Comparison of ENCODE assay signal across 32 mouse cellular contexts in the genomic region with DNA sequence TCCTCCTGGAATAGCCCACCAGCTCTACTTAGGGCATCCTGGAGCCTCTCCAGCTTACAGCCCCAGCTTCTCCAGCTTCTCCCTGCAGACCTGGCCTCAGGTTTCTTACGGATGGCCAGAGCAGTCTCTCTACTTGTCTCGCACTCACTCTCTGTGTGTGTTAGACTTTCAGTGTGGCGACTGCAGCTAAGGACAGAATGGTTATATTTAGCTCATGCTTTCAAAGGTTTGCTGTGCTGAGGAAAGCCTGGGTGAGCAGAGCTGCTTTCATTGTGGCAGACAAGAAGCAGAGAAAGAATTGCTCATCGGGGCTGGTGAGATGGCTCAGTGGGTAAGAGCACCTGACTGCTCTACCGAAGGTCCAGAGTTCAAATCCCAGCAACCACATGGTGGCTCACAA. TPM values are rescaled to one million over a fixed set of nuclear protein-coding genes. Genes with fewer than 3 reads are reported as not detected.
DNase-seq lines count a peak whose midpoint lies in the region; ATAC-seq and TF ChIP-seq lines count a peak whose summit lies in the region.
"Had no signal": no experiment of that assay in that cellular context is flagged by ENCODE, and none has a peak within 500 bp of the region (broad histone marks: within the 10 kb centered on the region; RNA-seq: fewer than 3 reads in every experiment).

No protein-coding gene starts in this region.

- H3K36me3 ChIP-seq in heart, embryonic 13.5 days, result peaks cover 74% of the 10 kb centered on the region
- H3K36me3 ChIP-seq in midbrain, embryonic 15.5 days (replicated peaks), result peaks cover 38% of the 10 kb centered on the region
- H3K36me3 ChIP-seq in midbrain, postnatal 0 days (ENCODE audit: insufficient read depth, low read length), result peaks cover 44% of the 10 kb centered on the region
- H3K36me3 ChIP-seq in forebrain, embryonic 16.5 days (ENCODE audit: control insufficient read depth, insufficient read depth), result peaks cover 19% of the 10 kb centered on the region

- H3K27ac ChIP-seq in heart, embryonic 13.5 days (replicated peaks), result peak overlapping the region; percentile 83
- H3K27ac ChIP-seq in midbrain, embryonic 15.5 days, result 0 out of 2 replicates have a peak overlapping the region, but pooled peaks have one; percentile 1
- no peak overlapping the region for H3K27ac ChIP-seq in midbrain, postnatal 0 days (ENCODE audit: low read depth, low read length)
- H3K27ac ChIP-seq in forebrain, embryonic 16.5 days (ENCODE audit: low read length), result no peak overlapping the region
- H3K27ac ChIP-seq: embryonic facial prominence, embryonic 13.5 days; forebrain, embryonic 10.5 days; forebrain, embryonic 15.5 days; hindbrain, embryonic 12.5 days; hindbrain, postnatal 0 days; intestine, embryonic 15.5 days; kidney, postnatal 0 days; limb, embryonic 12.5 days; liver, embryonic 15.5 days; midbrain, embryonic 10.5 days; neural tube, embryonic 12.5 days had no signal

- no peak overlapping the region for H3K4me3 ChIP-seq in heart, embryonic 13.5 days
- H3K4me3 ChIP-seq in midbrain, embryonic 15.5 days, result no peak overlapping the region
- H3K4me3 ChIP-seq in midbrain, postnatal 0 days (ENCODE audit: low read depth, low read length), result no peak overlapping the region
- no peak overlapping the region for H3K4me3 ChIP-seq in forebrain, embryonic 16.5 days (replicated peaks; ENCODE audit: low read length)
- H3K4me3 ChIP-seq: embryonic facial prominence, embryonic 13.5 days; forebrain, embryonic 10.5 days; forebrain, embryonic 15.5 days; hindbrain, embryonic 12.5 days; intestine, embryonic 15.5 days; limb, embryonic 12.5 days; liver, embryonic 15.5 days; midbrain, embryonic 10.5 days; myocyte; neural tube, embryonic 12.5 days had no signal

- peaks cover 13% of the 10 kb centered on the region for H3K4me1 ChIP-seq in heart, embryonic 13.5 days
- H3K4me1 ChIP-seq in midbrain, embryonic 15.5 days, result no peaks in the 10 kb centered on the region
- no peaks in the 10 kb centered on the region for H3K4me1 ChIP-seq in midbrain, postnatal 0 days (ENCODE audit: insufficient read depth, low read length)
- H3K4me1 ChIP-seq in forebrain, embryonic 16.5 days (replicated peaks; ENCODE audit: control insufficient read depth, insufficient read depth, low read length), result no peaks in the 10 kb centered on the region
- H3K4me1 ChIP-seq: embryonic facial prominence, embryonic 13.5 days; forebrain, embryonic 10.5 days; hindbrain, embryonic 12.5 days; intestine, embryonic 15.5 days; limb, embryonic 12.5 days; liver, embryonic 15.5 days; midbrain, embryonic 10.5 days; neural tube, embryonic 12.5 days had no signal

- no peaks in the 10 kb centered on the region for H3K9me3 ChIP-seq in heart, embryonic 13.5 days
- no peaks in the 10 kb centered on the region for H3K9me3 ChIP-seq in midbrain, embryonic 15.5 days
- no peaks in the 10 kb centered on the region for H3K9me3 ChIP-seq in midbrain, postnatal 0 days (ENCODE audit: low read length)
- H3K9me3 ChIP-seq in forebrain, embryonic 16.5 days (ENCODE audit: control insufficient read depth, low read length), result no peaks in the 10 kb centered on the region
- H3K9me3 ChIP-seq: embryonic facial prominence, embryonic 13.5 days; forebrain, embryonic 10.5 days; forebrain, embryonic 15.5 days; hindbrain, embryonic 12.5 days; intestine, embryonic 15.5 days; limb, embryonic 12.5 days; liver, embryonic 15.5 days; midbrain, embryonic 10.5 days; neural tube, embryonic 12.5 days had no signal

- 39% methylated on average over 5 of the region's 5 CpGs for WGBS in heart, embryonic 13.5 days
- 88% methylated on average over 5 of the region's 5 CpGs for WGBS in midbrain, embryonic 15.5 days
- WGBS in midbrain, postnatal 0 days, result 88% methylated on average over 5 of the region's 5 CpGs
- 87% methylated on average over 5 of the region's 5 CpGs for WGBS in forebrain, embryonic 16.5 days

- peak overlapping the region; percentile 63 for H3K9ac ChIP-seq in heart, embryonic 13.5 days
- H3K9ac ChIP-seq in midbrain, embryonic 15.5 days, result no peak overlapping the region
- no peak overlapping the region for H3K9ac ChIP-seq in midbrain, postnatal 0 days (replicated peaks; ENCODE audit: low read length, poor library complexity, severe bottlenecking)
- no peak overlapping the region for H3K9ac ChIP-seq in forebrain, embryonic 16.5 days (replicated peaks; ENCODE audit: low read depth, low read length)
- H3K9ac ChIP-seq: embryonic facial prominence, embryonic 13.5 days; forebrain, embryonic 15.5 days; hindbrain, embryonic 12.5 days; intestine, embryonic 15.5 days; limb, embryonic 12.5 days; liver, embryonic 15.5 days; lung, embryonic 14.5 days; neural tube, embryonic 12.5 days had no signal

- H3K4me2 ChIP-seq in heart, embryonic 13.5 days, result no peak overlapping the region
- no peak overlapping the region for H3K4me2 ChIP-seq in midbrain, embryonic 15.5 days
- no peak overlapping the region for H3K4me2 ChIP-seq in midbrain, postnatal 0 days (ENCODE audit: low read depth, low read length, poor library complexity, severe bottlenecking)
- no peak overlapping the region for H3K4me2 ChIP-seq in forebrain, embryonic 16.5 days (ENCODE audit: low read length)
- H3K4me2 ChIP-seq: embryonic facial prominence, embryonic 13.5 days; forebrain, embryonic 15.5 days; hindbrain, embryonic 12.5 days; intestine, embryonic 15.5 days; limb, embryonic 12.5 days; liver, embryonic 15.5 days; lung, embryonic 14.5 days; neural tube, embryonic 12.5 days had no signal

- H3K27me3 ChIP-seq in heart, embryonic 13.5 days (replicated peaks), result no peaks in the 10 kb centered on the region
- no peaks in the 10 kb centered on the region for H3K27me3 ChIP-seq in midbrain, embryonic 15.5 days (replicated peaks)
- H3K27me3 ChIP-seq in midbrain, postnatal 0 days (ENCODE audit: insufficient read depth, low read length), result no peaks in the 10 kb centered on the region
- no peaks in the 10 kb centered on the region for H3K27me3 ChIP-seq in forebrain, embryonic 16.5 days (replicated peaks; ENCODE audit: control insufficient read depth, insufficient read depth, low read length)
- H3K27me3 ChIP-seq: embryonic facial prominence, embryonic 13.5 days; forebrain, embryonic 15.5 days; hindbrain, embryonic 12.5 days; intestine, embryonic 15.5 days; limb, embryonic 12.5 days; liver, embryonic 15.5 days; neural tube, embryonic 12.5 days had no signal

- intact Hi-C loops in gastrocnemius, postnatal 14 days (cut with DNase I; ENCODE audit: low total_unique reads), result loop anchor here (5.0 kb wide), 1 partner anchor 1261 kb away; no protein-coding TSS in a partner anchor

- peak; percentile 20 for DNase-seq in gastrocnemius, postnatal 25 days
- DNase-seq in gastrocnemius, postnatal 14 days, result no peak
- no peak for DNase-seq in heart, adult 8-10 months (ENCODE audit: low spot score)
- DNase-seq in midbrain, postnatal 0 days (ENCODE audit: low spot score), result no peak
- DNase-seq: adrenal gland, postnatal 25 days; cerebellum, adult 18-20 months; cerebellum, postnatal 10 days; kidney, adult 8-10 months; kidney, postnatal 4 days; layer of hippocampus, adult 9-11 months; lung, embryonic 14.5 days; lung, postnatal 14 days; right cerebral cortex, adult 18-20 months; spleen, adult 18-20 months; thymus, postnatal 14 days had no signal

- peak; percentile 58; the same call in 1 of the 2 replicates for ATAC-seq in heart, embryonic 13.5 days (ENCODE audit: extremely low read depth, insufficient number of reproducible peaks, low FRiP score, low TSS enrichment)
- no peak for ATAC-seq in midbrain, embryonic 15.5 days (replicated peaks)
- ATAC-seq in midbrain, postnatal 0 days (ENCODE audit: low FRiP score), result no peak
- ATAC-seq in forebrain, embryonic 16.5 days, result no peak
- ATAC-seq: CD4-positive, CD25-positive, alpha-beta regulatory T cell, adult 4 months; forebrain, embryonic 15.5 days; hindbrain, postnatal 0 days; intestine, embryonic 15.5 days; midbrain, embryonic 16.5 days had no signal

- no peak for TF ChIP-seq CTCF in midbrain, postnatal 0 days (IDR thresholded peaks at IDR 0.05)

RNA-seq across cellular contexts. Expression of gene Kidins220, which starts 46.3 kb away (rescaled TPM):
- 10 to 100 TPM; 43.8 to 50.9 TPM for total RNA-seq in gastrocnemius, postnatal 25 days (2021)
- 10 to 100 TPM; 31.9 to 35.8 TPM for total RNA-seq in gastrocnemius, postnatal 14 days (2021)
- polyA plus RNA-seq in heart, embryonic 13.5 days (2015; fragmentation: Nextera tagmentation; extraction: Ambion mirVana), result 28.2 and 30.1 TPM in 2 replicates
- total RNA-seq in heart, adult 8-10 months (2022), result 10 to 100 TPM; 57.2 to 84.5 (median 66.5) TPM
- 162 and 180 TPM in 2 replicates for polyA plus RNA-seq in midbrain, embryonic 15.5 days (2015; fragmentation: Nextera tagmentation; extraction: Ambion mirVana)
- 295 and 357 TPM in 2 replicates for total RNA-seq in midbrain, postnatal 0 days (2014; rRNA removed)
- 98.2 and 104 TPM in 2 replicates for polyA plus RNA-seq in midbrain, postnatal 0 days (2015; fragmentation: Nextera tagmentation; extraction: Ambion mirVana)
- polyA plus RNA-seq in forebrain, embryonic 16.5 days (2015; fragmentation: Nextera tagmentation; extraction: Ambion mirVana), result 172 and 179 TPM in 2 replicates

Comparison
In these comparisons a context has a peak if more than half of its experiments do, and no peak if none do; other contexts are left out.
1. H3K27ac ChIP-seq: peak in heart, embryonic 13.5 days (single experiment) and midbrain, embryonic 15.5 days (single experiment); none in midbrain, postnatal 0 days (single experiment) and forebrain, embryonic 16.5 days (single experiment).